Mouse (Mus musculus) urinary bladder, adult 18-20 months (tissue): ENCODE results near the gene Cxcl10.
A peak's percentile ranks its signal among the peaks of the same experiment; 100 is the strongest.

Experiments used
- DNase-seq, 2 experiments: peaks; one replicate each; pipeline ENCODE4 v3.0.0; 2022; ENCODE audit warnings: low spot score in 2 of 2, mixed read lengths in 2 of 2

The Cxcl10 gene

GRCm38 (mm10) chr5:92348794-92349413 lies at the start of gene Cxcl10:
Gene Cxcl10 (minus strand): TSS chr5:92348889.
- peak in 1 of 2 experiments; percentile 54 for DNase-seq

- DNase-seq = peak; percentile 34 to 46
Observed at GRCm38 (mm10) chr5:92398153-92398552, 49.5 kb upstream of the Cxcl10 start.

- DNase-seq = no peak
Observed at GRCm38 (mm10) chr5:92396476-92396875, 47.8 kb upstream of the Cxcl10 start.

- no peak for DNase-seq
Observed at GRCm38 (mm10) chr5:92395764-92396163, 47.1 kb upstream of the Cxcl10 start.

- no peak for DNase-seq
Observed at GRCm38 (mm10) chr5:92393863-92394262, 45.2 kb upstream of the Cxcl10 start.

- no peak for DNase-seq
Observed at GRCm38 (mm10) chr5:92392542-92392941, 43.9 kb upstream of the Cxcl10 start.

GRCm38 (mm10) chr5:92390615-92391014 lies 41.9 kb upstream of the Cxcl10 start:
- no peak for DNase-seq

GRCm38 (mm10) chr5:92389977-92390376 lies 41.3 kb upstream of the Cxcl10 start:
- no peak for DNase-seq

- no peak for DNase-seq
Observed at GRCm38 (mm10) chr5:92387433-92387832, 38.7 kb upstream of the Cxcl10 start.

GRCm38 (mm10) chr5:92386643-92387042 lies 38.0 kb upstream of the Cxcl10 start:
- no peak for DNase-seq

GRCm38 (mm10) chr5:92386102-92386501 lies 37.4 kb upstream of the Cxcl10 start:
- DNase-seq = no peak

- DNase-seq = no peak
Observed at GRCm38 (mm10) chr5:92384855-92385254, 36.2 kb upstream of the Cxcl10 start.

- no peak for DNase-seq
Observed at GRCm38 (mm10) chr5:92383747-92384146, 35.1 kb upstream of the Cxcl10 start.

- DNase-seq = no peak
Observed at GRCm38 (mm10) chr5:92382349-92382679, 33.6 kb upstream of the Cxcl10 start.

GRCm38 (mm10) chr5:92381550-92382348 lies 33.1 kb upstream of the Cxcl10 start:
- DNase-seq = peak; percentile 55 to 58

GRCm38 (mm10) chr5:92376795-92377405 lies 28.2 kb upstream of the Cxcl10 start:
- DNase-seq = no peak

- no peak for DNase-seq
Observed at GRCm38 (mm10) chr5:92375368-92375767, 26.7 kb upstream of the Cxcl10 start.

GRCm38 (mm10) chr5:92374721-92375142 lies 26.0 kb upstream of the Cxcl10 start:
- DNase-seq = no peak

- no peak for DNase-seq
Observed at GRCm38 (mm10) chr5:92372605-92373004, 23.9 kb upstream of the Cxcl10 start.

- DNase-seq = no peak
Observed at GRCm38 (mm10) chr5:92371361-92371976, 22.8 kb upstream of the Cxcl10 start.

- DNase-seq = no peak
Observed at GRCm38 (mm10) chr5:92370891-92371290, 22.2 kb upstream of the Cxcl10 start.

GRCm38 (mm10) chr5:92370392-92370791 lies 21.7 kb upstream of the Cxcl10 start:
- no peak for DNase-seq
